Mouse (Mus musculus) testis, adult 2 months (tissue): Measurements from ENCODE around the gene Gabrd. TPM values are rescaled to one million over a fixed set of nuclear protein-coding genes. Genes with fewer than 3 reads are reported as not detected.
"Not testable (repeated sequence)": the region's sequence is repeated elsewhere in the genome, so short reads cannot be mapped to it uniquely, and the experiment has no call there.

Source experiments
- H3K27ac ChIP-seq: fragments of 200-500 bp; 2 replicates; pipeline ENCODE4 v1.5.1; 2012; ENCODE audit warnings: low read depth, low read length; ENCODE audit not compliant: control insufficient read depth, insufficient read depth
- H3K27me3 ChIP-seq: fragments of 200-500 bp; 2 replicates; pipeline ENCODE4 v1.6.1; 2012; ENCODE audit warnings: mild to moderate bottlenecking, low read length, moderate library complexity; ENCODE audit not compliant: control insufficient read depth, insufficient read depth
- H3K36me3 ChIP-seq: fragments of 200-500 bp; 2 replicates; pipeline ENCODE4 v1.6.1; 2012; ENCODE audit warnings: mild to moderate bottlenecking, low read length; ENCODE audit not compliant: control insufficient read depth, insufficient read depth
- H3K4me1 ChIP-seq: fragments of 200-500 bp; 2 replicates; pipeline ENCODE4 v1.6.1; 2012; ENCODE audit warnings: low read length; ENCODE audit not compliant: control insufficient read depth, insufficient read depth
- H3K4me3 ChIP-seq: fragments of 200-500 bp; 2 replicates; pipeline ENCODE4 v1.5.1; 2012; ENCODE audit warnings: low read depth, mild to moderate bottlenecking, low read length, moderate library complexity, mixed read lengths; ENCODE audit not compliant: control insufficient read depth
- CTCF ChIP-seq: fragments of 200-500 bp; IDR thresholded peaks from 2 replicates; pipeline ENCODE4 v1.5.1; 2012; ENCODE audit warnings: low read depth, mild to moderate bottlenecking, inconsistent platforms, low read length, moderate library complexity; ENCODE audit not compliant: control insufficient read depth, insufficient read depth, insufficient replicate concordance
- POLR2A ChIP-seq: fragments of 200-500 bp; IDR thresholded peaks from 2 replicates; pipeline ENCODE4 v1.6.1; 2012; ENCODE audit warnings: low read depth, mild to moderate bottlenecking, inconsistent platforms, low read length, moderate library complexity; ENCODE audit not compliant: control insufficient read depth
- polyA plus RNA-seq: library from polyadenylated mRNA; depleted of rRNA; stranded (reverse); fragments of >200 nt; gene quantifications from 2 replicates; pipeline ENCODE4 v1.2.3, GENCODE M21; 2012

Gene Gabrd
- polyA plus RNA-seq, 1 experiment, result 0.17 TPM

- no peak for TF ChIP-seq CTCF
- TF ChIP-seq POLR2A, result no peak
- Histone ChIP-seq H3K4me1 (no peaks in the 10 kb centered on the region), H3K27ac (no peak overlapping the region), H3K36me3 (peaks cover 2% of the 10 kb centered on the region), H3K4me3 (no peak overlapping the region), H3K27me3 (no peaks in the 10 kb centered on the region)
Measured at GRCm38 (mm10) chr4:155423988-155424387, 26.1 kb upstream of the Gabrd start.

DNA sequence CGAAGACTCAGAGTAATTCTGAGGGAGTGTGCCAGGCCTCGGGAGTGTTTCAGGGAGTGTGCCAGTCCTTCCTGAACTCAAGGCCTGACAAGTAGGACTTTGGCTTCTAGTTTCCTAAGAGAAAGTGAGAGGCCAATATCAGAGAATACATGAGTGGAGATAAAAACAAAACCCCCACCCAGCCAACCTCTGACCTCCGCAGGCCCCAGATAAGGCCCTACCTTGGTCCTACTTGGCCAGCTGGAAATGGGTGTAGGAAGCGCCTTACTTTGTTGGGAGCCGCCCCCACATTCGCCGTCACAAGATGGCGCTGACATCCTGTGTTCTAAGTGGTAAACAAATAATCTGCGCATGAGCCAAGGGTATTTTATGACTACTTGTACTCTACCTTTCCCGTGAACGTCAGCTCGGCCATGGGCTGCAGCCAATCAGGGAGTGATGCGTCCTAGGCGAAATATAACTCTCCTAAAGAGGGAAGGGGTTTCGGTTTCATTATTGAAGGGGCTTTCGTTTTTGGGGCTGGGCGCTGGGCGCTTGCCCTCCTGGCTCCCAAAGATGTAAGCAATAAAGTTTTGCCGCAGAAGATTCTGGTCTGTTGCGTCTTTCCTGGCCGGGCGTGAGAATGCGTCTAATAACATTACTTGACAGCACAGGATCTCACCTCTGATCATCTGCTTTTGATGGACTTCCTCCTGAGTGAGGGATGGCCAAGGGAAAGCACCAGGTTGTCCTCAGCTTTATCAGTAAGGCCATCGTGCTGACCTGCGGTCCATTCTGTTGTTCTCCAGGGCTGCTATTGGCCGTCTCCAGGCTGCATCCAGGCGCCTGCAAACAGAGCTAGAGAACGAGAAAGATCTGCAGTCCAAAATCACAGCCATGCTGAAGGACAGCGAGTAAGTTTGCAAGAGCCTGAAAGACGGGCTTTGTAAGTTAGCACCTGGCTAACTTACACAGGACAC lies 23.8 kb upstream of the Gabrd start:
- H3K27ac ChIP-seq, H3K27me3 ChIP-seq, H3K4me3 ChIP-seq, H3K36me3 ChIP-seq, H3K4me1 ChIP-seq: not testable (repeated sequence)

- H3K27me3 ChIP-seq, result no peaks in the 10 kb centered on the region
- TF ChIP-seq POLR2A (no peak), CTCF (no peak)
- H3K27ac ChIP-seq, result no peak overlapping the region
- peaks cover 2% of the 10 kb centered on the region for H3K36me3 ChIP-seq
- H3K4me1 ChIP-seq, result no peaks in the 10 kb centered on the region
- H3K4me3 ChIP-seq, result no peak overlapping the region
Measured at GRCm38 (mm10) chr4:155420137-155420536, 22.2 kb upstream of the Gabrd start.

DNA sequence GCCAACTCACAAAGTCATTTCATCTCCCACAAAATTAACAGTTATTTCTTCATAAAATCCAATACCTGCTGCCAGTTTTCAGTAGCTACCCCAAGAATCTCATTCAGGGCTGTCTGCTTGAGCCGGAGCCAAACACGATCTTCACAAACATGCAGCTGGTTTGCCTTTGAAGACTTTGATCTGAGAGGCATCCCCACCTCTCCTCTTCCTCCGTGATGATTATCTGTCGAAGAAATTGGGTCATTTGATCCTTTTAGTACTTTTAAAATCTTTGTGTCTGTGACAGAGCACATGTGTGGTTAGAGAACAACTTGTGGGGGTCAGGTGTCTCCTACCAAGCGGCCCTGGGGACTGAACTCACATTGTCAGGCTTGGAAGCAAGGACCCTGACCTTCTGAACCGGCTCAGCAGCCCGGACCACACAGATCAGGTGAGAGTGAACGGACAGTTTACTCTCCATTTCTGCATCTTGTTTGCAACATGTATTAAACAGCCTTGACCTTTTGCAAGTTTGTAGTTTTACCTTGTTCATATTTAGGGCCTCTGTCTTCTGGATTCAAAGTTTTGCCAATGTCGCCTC lies 16.8 kb upstream of the Gabrd start:
- Histone ChIP-seq H3K36me3 (no peaks in the 10 kb centered on the region; the same call in 1 of the 2 replicates), H3K27me3 (no peaks in the 10 kb centered on the region)
- TF ChIP-seq POLR2A (no peak), CTCF (no peak)

DNA sequence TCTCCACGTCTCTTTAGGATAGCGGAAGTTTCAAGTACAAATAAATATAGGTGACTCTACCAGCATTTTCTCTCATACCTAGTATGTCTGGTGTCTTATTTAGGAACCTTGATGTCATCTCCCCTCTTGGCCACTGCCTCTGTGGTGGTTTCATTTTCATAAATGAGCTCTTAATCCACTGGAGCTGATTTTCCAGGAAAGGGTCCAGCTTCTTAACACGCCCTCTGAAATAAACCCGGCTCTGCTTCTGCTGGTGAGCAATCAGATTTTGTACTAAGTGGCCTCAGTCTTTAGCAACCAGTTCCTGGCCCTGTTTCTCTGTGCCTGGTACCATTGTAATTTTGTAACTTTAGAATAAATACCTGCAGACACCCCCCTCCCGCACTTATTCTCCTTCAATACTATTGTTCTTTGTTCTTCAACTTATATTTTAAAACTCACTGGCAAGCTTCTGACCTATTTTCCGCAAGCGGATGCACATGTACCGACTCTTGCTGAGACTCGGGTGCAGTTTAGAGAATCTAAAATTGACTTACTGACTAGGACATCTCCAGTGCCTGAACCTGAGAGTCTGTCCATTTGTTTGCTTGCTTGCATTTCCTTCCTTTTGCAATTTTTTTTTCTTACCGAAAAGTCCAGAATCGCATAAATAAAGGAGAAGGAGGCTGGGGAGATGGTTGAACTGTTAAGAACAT lies 15.9 kb upstream of the Gabrd start:
- H3K27ac ChIP-seq, result no peak overlapping the region
- no peak overlapping the region for H3K4me3 ChIP-seq
- no peaks in the 10 kb centered on the region; the same call in 1 of the 2 replicates for H3K36me3 ChIP-seq
- no peaks in the 10 kb centered on the region; the same call in none of the 2 replicates for H3K4me1 ChIP-seq
- no peaks in the 10 kb centered on the region for H3K27me3 ChIP-seq
- no peak for TF ChIP-seq CTCF
- TF ChIP-seq POLR2A, result no peak

More for the DNA sequence above, 16.8 kb upstream of the Gabrd start:
- Histone ChIP-seq H3K4me3 (no peak overlapping the region), H3K4me1 (no peaks in the 10 kb centered on the region; the same call in 1 of the 2 replicates), H3K27ac (no peak overlapping the region)

DNA sequence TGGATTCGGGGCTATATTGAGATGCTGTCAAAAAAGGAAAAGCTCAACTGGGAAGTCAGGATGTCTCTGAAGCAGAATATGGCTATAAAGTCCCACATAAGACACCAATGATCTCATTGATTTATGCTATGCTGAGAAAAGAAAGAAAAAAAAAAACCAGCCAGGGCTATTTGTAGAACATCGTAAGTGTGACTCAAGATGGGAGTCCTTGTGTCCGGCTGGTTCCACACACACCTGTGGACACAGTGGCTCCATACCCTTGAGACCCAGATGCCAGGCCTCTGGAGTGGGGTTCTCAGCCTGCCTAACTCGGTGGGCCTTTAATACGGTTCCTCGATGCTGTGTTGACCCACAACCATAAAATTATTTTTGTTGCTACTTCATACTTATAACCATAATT lies 14.2 kb upstream of the Gabrd start:
- TF ChIP-seq POLR2A (no peak), CTCF (no peak)
- Histone ChIP-seq H3K4me3 (peak overlapping the region; percentile 30), H3K27ac (no peak overlapping the region), H3K27me3 (no peaks in the 10 kb centered on the region), H3K4me1 (peaks cover 3% of the 10 kb centered on the region), H3K36me3 (no peaks in the 10 kb centered on the region; the same call in 1 of the 2 replicates)
